Mouse (Mus musculus) megakaryocyte, embryonic 14.5 days (primary cell): Measurements from ENCODE around the gene Slc25a51. TPM values are rescaled to one million over a fixed set of nuclear protein-coding genes. Genes with fewer than 3 reads are reported as not detected.

ENCODE experiments used
- H3K27me3 ChIP-seq: replicated peaks from 2 replicates; pipeline ENCODE3; 2012; ENCODE audit warnings: inconsistent platforms
- H3K36me3 ChIP-seq: replicated peaks from 2 replicates; pipeline ENCODE3; 2012; ENCODE audit warnings: low read length, inconsistent platforms, mixed read lengths
- H3K4me1 ChIP-seq: 2 replicates; pipeline ENCODE4 v1.6.1; 2012; ENCODE audit warnings: inconsistent platforms
- H3K4me3 ChIP-seq: replicated peaks from 2 replicates; pipeline ENCODE3; 2012; ENCODE audit warnings: moderate library complexity, mild to moderate bottlenecking, inconsistent platforms
- H3K9me3 ChIP-seq: 2 replicates; pipeline ENCODE4 v1.6.1; 2012; ENCODE audit warnings: inconsistent platforms
- FLI1 ChIP-seq: IDR thresholded peaks from 2 replicates; pipeline ENCODE4 v1.6.1; 2012; ENCODE audit warnings: low read length, inconsistent platforms, mixed read lengths
- GATA1 ChIP-seq: IDR thresholded peaks from 3 replicates; pipeline ENCODE4 v1.6.1; 2012; ENCODE audit warnings: mixed read lengths, low read length, inconsistent platforms, borderline replicate concordance
- polyA plus RNA-seq: library from polyadenylated mRNA; stranded (reverse); fragments of >175 nt; gene quantifications from 2 replicates; pipeline ENCODE4 v1.2.3, GENCODE M21; 2012; ENCODE audit warnings: low replicate concordance; ENCODE audit not compliant: insufficient read depth

Gene Slc25a51
- polyA plus RNA-seq, 1 experiment = 8.6 TPM

DNA sequence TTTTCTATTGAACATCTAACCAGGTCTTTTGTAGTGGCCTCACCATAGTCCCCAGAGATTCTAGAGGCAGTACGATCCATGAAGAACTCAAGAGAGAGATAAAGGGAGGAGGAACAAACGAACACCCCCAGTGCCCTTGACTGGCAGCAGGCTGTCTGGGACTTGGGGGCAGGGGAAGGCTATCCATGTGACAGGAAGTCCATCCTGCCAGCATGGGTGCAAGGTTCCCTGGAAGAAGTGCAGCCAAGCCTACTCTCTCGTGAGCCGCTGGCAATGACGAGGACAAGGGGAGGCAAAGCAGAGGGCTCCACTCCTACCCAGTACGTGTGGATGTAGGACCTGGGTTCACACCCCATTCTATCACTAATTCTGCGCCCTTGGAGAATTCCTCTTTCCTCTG is 35.1 kb upstream of the Slc25a51 start:
- peak overlapping the region; percentile 39 for H3K4me3 ChIP-seq
- no peaks in the 10 kb centered on the region for H3K9me3 ChIP-seq
- H3K4me1 ChIP-seq = peaks cover 74% of the 10 kb centered on the region
- TF ChIP-seq GATA1 (no peak), FLI1 (no peak)
- peaks cover 1% of the 10 kb centered on the region for H3K27me3 ChIP-seq
- peaks cover 83% of the 10 kb centered on the region for H3K36me3 ChIP-seq

DNA sequence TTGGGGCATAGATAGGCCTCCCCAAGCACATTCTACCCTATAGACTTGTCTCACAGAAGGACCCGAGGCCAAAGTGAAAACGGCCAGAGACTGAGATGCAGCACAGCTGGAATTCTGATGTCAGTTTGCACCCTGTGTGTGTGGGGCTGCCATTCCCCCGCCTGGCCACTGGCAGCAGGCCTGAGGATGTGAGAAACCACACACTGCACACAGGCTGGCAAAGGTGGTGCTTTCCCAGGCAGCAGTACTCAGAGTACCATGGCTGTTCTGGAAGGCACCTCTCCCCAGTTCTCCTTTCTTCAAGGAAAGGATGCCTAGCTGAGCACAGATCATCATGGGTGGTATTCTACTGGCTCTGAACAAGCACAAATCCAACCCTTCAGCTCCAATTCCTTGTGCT is 33.7 kb upstream of the Slc25a51 start:
- Histone ChIP-seq H3K9me3 (no peaks in the 10 kb centered on the region), H3K4me1 (peaks cover 60% of the 10 kb centered on the region), H3K4me3 (no peak overlapping the region), H3K27me3 (peaks cover 4% of the 10 kb centered on the region), H3K36me3 (peaks cover 82% of the 10 kb centered on the region)
- no peak for TF ChIP-seq FLI1
- no peak for TF ChIP-seq GATA1

DNA sequence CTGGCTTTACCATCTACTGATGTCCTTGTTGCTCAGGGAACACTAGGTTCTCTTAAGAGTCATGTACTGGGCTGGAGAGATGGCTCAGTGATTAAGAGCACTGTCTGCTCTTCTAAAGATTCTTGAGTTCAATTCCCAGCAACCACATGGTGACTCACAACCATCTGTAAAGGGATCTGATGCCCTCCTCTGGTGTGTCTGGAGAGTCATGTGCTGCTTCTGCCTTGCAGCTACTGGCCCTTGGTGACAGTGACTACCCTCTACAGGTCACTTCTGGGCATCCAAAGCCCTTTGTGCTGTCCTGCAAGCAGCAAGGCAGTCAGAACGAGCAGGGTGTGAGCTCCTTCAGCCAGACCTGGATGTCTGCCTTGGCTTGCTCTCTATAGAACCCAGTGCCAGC is 33.2 kb upstream of the Slc25a51 start:
- no peaks in the 10 kb centered on the region for H3K9me3 ChIP-seq
- no peak overlapping the region for H3K4me3 ChIP-seq
- H3K4me1 ChIP-seq = peaks cover 58% of the 10 kb centered on the region
- peaks cover 78% of the 10 kb centered on the region for H3K36me3 ChIP-seq
- TF ChIP-seq GATA1 = no peak
- no peak for TF ChIP-seq FLI1
- H3K27me3 ChIP-seq = peaks cover 6% of the 10 kb centered on the region

DNA sequence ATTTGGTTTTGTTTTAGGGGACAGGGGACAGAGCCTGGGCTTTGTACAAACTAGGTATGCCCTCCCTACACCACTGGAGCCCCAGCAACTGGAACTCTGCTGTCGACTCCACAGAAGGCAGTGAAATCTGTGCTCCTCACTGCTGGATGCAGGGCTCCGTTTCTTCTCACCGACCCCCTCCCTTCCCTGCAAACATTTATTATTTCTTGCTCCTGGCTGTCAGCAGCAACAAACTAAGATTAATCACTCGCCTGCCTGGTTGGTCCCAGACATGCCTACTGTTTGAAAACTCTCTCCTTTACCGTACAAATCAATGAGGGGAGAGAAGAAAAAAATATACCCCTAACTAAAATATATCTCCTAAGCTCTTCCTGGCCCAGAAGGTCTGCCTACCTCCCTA is 30.7 kb upstream of the Slc25a51 start:
- no peaks in the 10 kb centered on the region for H3K9me3 ChIP-seq
- no peak overlapping the region for H3K4me3 ChIP-seq
- peaks cover 64% of the 10 kb centered on the region for H3K36me3 ChIP-seq
- no peak for TF ChIP-seq FLI1
- TF ChIP-seq GATA1 = no peak
- H3K27me3 ChIP-seq = peaks cover 8% of the 10 kb centered on the region
- H3K4me1 ChIP-seq = peaks cover 45% of the 10 kb centered on the region

DNA sequence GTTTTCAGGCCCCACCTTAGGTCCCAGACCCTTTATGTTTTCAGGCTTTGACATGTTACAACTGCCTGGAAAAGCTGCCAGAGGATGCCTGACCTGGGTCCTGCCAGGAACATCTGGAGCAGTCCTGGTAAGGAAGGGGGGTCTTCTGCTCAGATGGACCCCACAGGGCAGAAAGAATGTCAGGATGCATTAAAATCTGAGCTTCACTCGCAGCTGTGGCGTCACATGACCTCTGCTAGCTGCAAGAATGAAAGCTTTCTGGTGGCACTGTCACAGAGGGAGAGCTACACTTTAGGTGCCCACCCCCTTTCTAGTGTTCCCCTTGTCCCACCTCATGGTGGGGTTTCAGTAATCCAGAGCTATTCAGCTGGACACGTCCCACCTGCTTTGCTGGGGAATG is 28.4 kb upstream of the Slc25a51 start:
- H3K4me1 ChIP-seq = peaks cover 23% of the 10 kb centered on the region; the same call in 1 of the 2 replicates
- no peaks in the 10 kb centered on the region for H3K9me3 ChIP-seq
- TF ChIP-seq GATA1 (no peak), FLI1 (no peak)
- H3K27me3 ChIP-seq = peaks cover 11% of the 10 kb centered on the region
- H3K36me3 ChIP-seq = peaks cover 50% of the 10 kb centered on the region
- H3K4me3 ChIP-seq = no peak overlapping the region

DNA sequence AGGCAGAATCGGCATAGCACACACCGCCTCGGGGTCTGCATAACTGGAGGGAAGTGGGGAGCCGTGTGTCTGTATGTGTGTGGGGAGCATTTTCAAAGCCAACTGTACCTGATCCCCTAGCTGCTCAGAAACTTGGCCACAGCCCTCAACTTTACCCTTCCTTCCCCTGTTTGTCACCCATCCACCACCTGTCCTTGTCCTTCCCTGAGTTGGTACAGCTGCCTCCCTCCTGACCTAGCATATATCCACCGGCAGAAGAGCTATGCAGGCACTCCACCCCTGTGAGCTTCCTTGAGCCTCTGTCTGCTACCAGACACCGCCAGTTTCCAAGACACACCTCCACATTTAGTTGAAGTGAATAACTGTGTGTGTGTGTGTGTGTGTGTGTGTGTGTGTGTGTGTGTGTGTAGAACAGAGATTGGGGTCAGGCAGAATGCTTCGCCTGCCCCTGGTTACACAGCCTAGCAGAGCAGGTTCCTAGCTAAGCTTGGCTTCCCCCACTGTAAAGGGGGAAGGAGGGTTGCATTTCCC is 27.9 kb upstream of the Slc25a51 start:
- H3K36me3 ChIP-seq = peaks cover 50% of the 10 kb centered on the region
- TF ChIP-seq GATA1 (no peak), FLI1 (no peak)
- H3K4me3 ChIP-seq = no peak overlapping the region
- H3K4me1 ChIP-seq = peaks cover 19% of the 10 kb centered on the region; the same call in 1 of the 2 replicates
- no peaks in the 10 kb centered on the region for H3K9me3 ChIP-seq
- H3K27me3 ChIP-seq = peaks cover 11% of the 10 kb centered on the region

DNA sequence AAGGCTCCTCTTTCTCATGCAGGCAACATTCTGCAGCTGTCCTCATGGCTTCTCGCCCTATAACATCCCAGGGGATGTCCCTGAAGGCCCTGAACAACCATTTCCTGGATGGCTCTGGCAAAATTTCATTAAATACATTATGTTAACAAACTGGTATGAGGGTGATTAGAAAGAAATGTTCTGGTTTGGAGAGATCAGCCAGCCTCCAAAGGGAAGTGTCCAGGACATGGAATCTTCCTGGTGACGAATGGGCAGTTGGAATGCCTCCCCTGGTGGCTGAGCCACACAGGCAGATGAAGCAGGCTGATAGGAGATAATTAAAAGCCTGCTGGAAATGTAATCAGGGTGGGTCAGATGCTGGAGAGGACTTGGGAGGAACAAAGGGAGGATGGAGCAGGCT is 27.3 kb upstream of the Slc25a51 start:
- no peak for TF ChIP-seq FLI1
- no peak for TF ChIP-seq GATA1
- peaks cover 15% of the 10 kb centered on the region; the same call in 1 of the 2 replicates for H3K4me1 ChIP-seq
- peaks cover 50% of the 10 kb centered on the region for H3K36me3 ChIP-seq
- H3K9me3 ChIP-seq = no peaks in the 10 kb centered on the region
- H3K4me3 ChIP-seq = no peak overlapping the region
- H3K27me3 ChIP-seq = peaks cover 13% of the 10 kb centered on the region

DNA sequence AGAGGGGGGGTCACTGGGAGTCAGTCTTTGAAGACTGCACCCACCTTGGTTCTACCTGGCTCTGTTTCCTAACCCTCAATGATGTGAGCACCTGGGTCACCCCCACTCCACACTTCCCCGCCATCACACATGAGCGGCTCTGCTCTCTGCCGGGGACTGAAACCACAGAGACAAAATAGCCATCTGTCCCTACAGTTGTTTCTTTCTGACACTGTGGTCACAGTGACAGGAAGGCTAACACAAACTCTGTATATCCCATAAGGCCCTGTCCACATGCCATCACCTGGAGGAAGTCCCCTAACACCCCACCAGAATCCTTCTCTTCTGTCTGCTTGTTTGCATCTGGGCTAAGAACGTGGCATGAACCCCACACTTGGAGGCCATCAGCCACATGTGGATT is 26.1 kb upstream of the Slc25a51 start:
- peaks cover 13% of the 10 kb centered on the region for H3K27me3 ChIP-seq
- H3K9me3 ChIP-seq = no peaks in the 10 kb centered on the region
- peaks cover 15% of the 10 kb centered on the region; the same call in 1 of the 2 replicates for H3K4me1 ChIP-seq
- H3K36me3 ChIP-seq = peaks cover 38% of the 10 kb centered on the region
- no peak overlapping the region for H3K4me3 ChIP-seq
- no peak for TF ChIP-seq GATA1
- no peak for TF ChIP-seq FLI1

DNA sequence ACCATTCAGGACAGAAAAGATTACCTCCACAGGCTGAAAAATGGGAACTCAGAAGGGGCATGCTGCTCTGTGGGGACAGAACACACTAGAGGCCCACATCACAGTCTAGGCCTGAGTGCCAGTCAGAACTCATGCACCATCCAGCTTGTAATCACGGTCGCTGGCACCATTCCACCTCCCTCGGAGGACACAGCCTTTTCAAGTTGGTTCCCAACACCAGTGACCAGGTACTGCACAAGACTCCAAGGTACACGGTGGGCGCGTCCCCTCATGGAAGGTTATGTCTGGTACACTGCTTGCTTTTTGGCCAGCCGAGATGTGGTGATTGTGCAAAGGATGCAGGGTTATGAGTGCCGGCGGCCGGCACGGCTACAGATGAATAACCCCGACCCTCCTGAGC is 25.5 kb upstream of the Slc25a51 start:
- Histone ChIP-seq H3K9me3 (no peaks in the 10 kb centered on the region), H3K4me3 (no peak overlapping the region), H3K27me3 (peaks cover 14% of the 10 kb centered on the region), H3K36me3 (peaks cover 40% of the 10 kb centered on the region), H3K4me1 (peaks cover 15% of the 10 kb centered on the region; the same call in 1 of the 2 replicates)
- TF ChIP-seq FLI1 (no peak), GATA1 (no peak)

DNA sequence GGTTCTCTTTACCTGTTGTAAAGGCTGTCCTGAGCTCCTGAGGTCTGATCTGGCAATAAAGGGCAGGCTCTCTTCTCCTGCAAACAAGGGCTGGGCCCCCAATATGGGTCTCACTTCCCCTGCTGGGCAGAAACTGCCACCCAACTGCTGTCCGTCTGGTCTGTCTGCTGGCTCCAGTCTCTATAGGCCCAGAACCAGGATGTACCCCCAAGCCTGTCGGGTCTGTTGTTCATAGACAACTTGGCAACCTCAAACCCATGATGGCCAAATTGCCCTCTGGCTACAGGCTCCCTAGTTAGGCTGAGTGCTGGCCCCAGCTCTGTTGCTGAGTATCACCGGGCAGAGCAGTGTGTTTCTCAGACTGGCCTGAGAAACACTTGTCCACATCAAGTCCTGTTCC is 23.2 kb upstream of the Slc25a51 start:
- H3K4me1 ChIP-seq = peaks cover 13% of the 10 kb centered on the region; the same call in 1 of the 2 replicates

DNA sequence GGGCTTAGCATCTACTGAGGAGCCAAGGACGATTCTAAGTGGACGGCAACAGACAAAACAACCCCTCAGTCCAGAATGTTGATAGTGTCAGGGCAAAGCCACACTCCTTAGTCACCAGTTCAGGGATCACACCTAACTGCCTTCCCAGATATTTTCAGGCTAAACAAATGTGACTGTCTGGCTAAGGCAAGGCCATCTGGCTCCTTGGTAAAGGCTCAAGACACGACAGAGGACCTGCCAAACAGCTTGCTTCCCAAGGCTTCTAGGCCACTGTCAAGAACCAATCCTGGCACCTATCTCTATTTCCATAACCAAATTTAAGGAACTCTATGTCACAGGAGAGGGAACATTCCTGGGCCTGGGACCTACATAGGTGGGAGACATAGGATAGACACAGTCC is 22.8 kb upstream of the Slc25a51 start:
- H3K27me3 ChIP-seq = peaks cover 17% of the 10 kb centered on the region
- TF ChIP-seq FLI1 = no peak
- TF ChIP-seq GATA1 = no peak
- peaks cover 10% of the 10 kb centered on the region; the same call in 1 of the 2 replicates for H3K4me1 ChIP-seq
- H3K9me3 ChIP-seq = no peaks in the 10 kb centered on the region
- no peak overlapping the region for H3K4me3 ChIP-seq
- peaks cover 37% of the 10 kb centered on the region for H3K36me3 ChIP-seq

More for the DNA sequence above, 23.2 kb upstream of the Slc25a51 start:
- Histone ChIP-seq H3K9me3 (no peaks in the 10 kb centered on the region), H3K27me3 (peaks cover 17% of the 10 kb centered on the region), H3K4me3 (no peak overlapping the region), H3K36me3 (peaks cover 36% of the 10 kb centered on the region)
- TF ChIP-seq FLI1 (no peak), GATA1 (no peak)
